Mouse (Mus musculus) kidney, postnatal 0 days (tissue): ENCODE data around the gene Gm12185. TPM values are rescaled to one million over a fixed set of nuclear protein-coding genes. Genes with fewer than 3 reads are reported as not detected.

ENCODE experiments used
- ATAC-seq: fragments of 200-750 bp; cut with Nextera tagmentation; replicated peaks from 2 replicates; pipeline ENCODE4 v1.8.0; 2017; ENCODE audit warnings: low read depth, moderate number of reproducible peaks, moderate TSS enrichment, moderate library complexity; ENCODE audit not compliant: low FRiP score
- DNase-seq: peaks from one replicate; pipeline ENCODE4 v3.0.0-alpha.2; 2016; ENCODE audit warnings: low spot score
- H3K27ac ChIP-seq: fragments of 300-500 bp; sonication (generic); 2 replicates; pipeline ENCODE4 v1.5.1; 2014; ENCODE audit warnings: mild to moderate bottlenecking
- H3K27me3 ChIP-seq: fragments of 300-500 bp; sonication (generic); 2 replicates; pipeline ENCODE4 v1.6.1; 2014; ENCODE audit warnings: low read length, mixed read lengths; ENCODE audit not compliant: insufficient read depth
- H3K36me3 ChIP-seq: fragments of 300-500 bp; sonication (generic); 2 replicates; pipeline ENCODE4 v1.6.1; 2014; ENCODE audit warnings: low read length, mixed read lengths; ENCODE audit not compliant: insufficient read depth
- H3K4me1 ChIP-seq: fragments of 300-500 bp; sonication (generic); replicated peaks from 2 replicates; pipeline ENCODE4 v1.6.1; 2014; ENCODE audit warnings: antibody characterized with exemption, low read length, mixed read lengths; ENCODE audit not compliant: insufficient read depth
- H3K4me2 ChIP-seq: fragments of 300-500 bp; sonication (generic); 2 replicates; pipeline ENCODE4 v1.6.1; 2014; ENCODE audit warnings: mild to moderate bottlenecking, low read length, moderate library complexity, mixed read lengths
- H3K4me3 ChIP-seq: fragments of 300-500 bp; sonication (generic); replicated peaks from 2 replicates; pipeline ENCODE4 v1.5.1; 2014; ENCODE audit warnings: low read depth, low read length
- H3K9ac ChIP-seq: fragments of 300-500 bp; sonication (generic); 2 replicates; pipeline ENCODE4 v1.6.1; 2014; ENCODE audit warnings: low read depth, low read length
- H3K9me3 ChIP-seq: fragments of 300-500 bp; sonication (generic); replicated peaks from 2 replicates; pipeline ENCODE4 v1.6.1; 2016; ENCODE audit warnings: low read length, inconsistent platforms, mixed read lengths
- CTCF ChIP-seq: IDR thresholded peaks from 2 replicates; pipeline ENCODE4 v1.5.1; 2016; ENCODE audit warnings: antibody characterized with exemption, low read depth, mild to moderate bottlenecking, moderate library complexity
- whole genome bisulfite sequencing: fragments of 180-500 bp; shearing (Covaris S2); extraction: QIAGEN DNeasy Blood & Tissue Kit; methylation state at CpG from one replicate; pipeline ENCODE4 v1.1.7; 2014; 5-methylcytosine and 5-hydroxymethylcytosine counted together
- polyA plus RNA-seq: library from polyadenylated mRNA; unstranded; fragments of >200 nt; fragmentation: Nextera tagmentation; extraction: Ambion mirVana; gene quantifications from 2 replicates; pipeline ENCODE4 v1.2.1, GENCODE M21; 2015

Gene Gm12185
- polyA plus RNA-seq, 1 experiment from 2014 or later: not detected

DNA sequence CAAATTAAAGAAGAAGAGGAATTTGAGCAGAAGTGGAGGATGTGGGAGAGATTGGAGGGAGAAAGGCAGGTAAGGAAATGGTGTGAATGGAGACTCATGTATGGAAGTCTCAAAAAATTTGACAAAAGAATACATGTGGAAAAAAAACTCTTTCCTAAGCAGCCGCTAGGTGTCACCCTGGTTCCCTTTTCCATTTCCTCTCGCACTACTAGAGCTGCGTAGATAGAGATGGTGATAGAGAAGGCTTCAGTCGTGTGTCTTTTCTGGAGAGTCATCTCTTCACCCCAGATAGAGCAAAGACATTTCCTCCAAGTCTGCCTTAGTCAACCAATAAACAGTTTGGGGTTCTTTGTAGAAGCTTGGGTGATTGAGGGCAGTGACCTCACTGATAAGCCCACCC is 117.6 kb downstream of the Gm12185 start:
- Histone ChIP-seq H3K9ac (no peak overlapping the region), H3K9me3 (no peaks in the 10 kb centered on the region), H3K4me1 (peaks cover 14% of the 10 kb centered on the region), H3K36me3 (no peaks in the 10 kb centered on the region), H3K4me2 (no peak overlapping the region), H3K27me3 (no peaks in the 10 kb centered on the region), H3K4me3 (no peak overlapping the region), H3K27ac (no peak overlapping the region)
- DNase-seq (peak; percentile 88), ATAC-seq (no peak)
- peak; percentile 92 for TF ChIP-seq CTCF
- 1% methylated on average over 4 of the region's 4 CpGs for WGBS

DNA sequence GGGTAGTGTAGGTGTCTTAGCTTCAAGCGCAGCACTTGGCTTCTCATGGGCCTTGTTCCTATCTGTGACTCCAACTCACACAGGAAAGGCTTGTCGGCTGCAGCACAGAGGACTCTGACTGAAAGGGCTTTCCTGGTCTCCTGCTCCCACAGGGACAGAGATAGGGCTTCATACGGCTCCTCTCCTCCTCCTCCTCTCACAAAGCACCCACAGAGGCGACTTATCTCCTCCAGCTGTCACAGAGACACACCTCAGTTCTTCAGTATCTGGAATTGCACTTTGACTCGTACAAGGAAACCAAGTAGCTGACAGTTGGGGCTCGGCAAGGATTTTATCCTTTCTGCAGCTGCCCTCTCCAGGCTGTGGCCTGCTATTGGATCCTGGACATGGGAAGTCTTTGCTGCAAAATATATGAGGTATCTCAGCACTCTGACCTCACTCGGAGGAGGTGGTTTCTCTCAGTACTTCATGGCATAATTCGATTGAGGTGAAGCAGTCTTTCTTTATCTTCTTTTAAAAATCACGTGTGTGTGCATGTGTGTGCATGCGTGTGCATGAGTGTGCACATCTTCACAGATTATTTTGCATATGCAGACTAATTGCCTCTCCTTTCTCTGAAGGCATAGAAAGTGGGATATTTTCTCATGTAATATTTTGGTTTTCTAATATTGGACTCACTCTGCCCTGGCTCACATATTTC is 118.3 kb downstream of the Gm12185 start:
- no peak overlapping the region for H3K4me2 ChIP-seq

DNA sequence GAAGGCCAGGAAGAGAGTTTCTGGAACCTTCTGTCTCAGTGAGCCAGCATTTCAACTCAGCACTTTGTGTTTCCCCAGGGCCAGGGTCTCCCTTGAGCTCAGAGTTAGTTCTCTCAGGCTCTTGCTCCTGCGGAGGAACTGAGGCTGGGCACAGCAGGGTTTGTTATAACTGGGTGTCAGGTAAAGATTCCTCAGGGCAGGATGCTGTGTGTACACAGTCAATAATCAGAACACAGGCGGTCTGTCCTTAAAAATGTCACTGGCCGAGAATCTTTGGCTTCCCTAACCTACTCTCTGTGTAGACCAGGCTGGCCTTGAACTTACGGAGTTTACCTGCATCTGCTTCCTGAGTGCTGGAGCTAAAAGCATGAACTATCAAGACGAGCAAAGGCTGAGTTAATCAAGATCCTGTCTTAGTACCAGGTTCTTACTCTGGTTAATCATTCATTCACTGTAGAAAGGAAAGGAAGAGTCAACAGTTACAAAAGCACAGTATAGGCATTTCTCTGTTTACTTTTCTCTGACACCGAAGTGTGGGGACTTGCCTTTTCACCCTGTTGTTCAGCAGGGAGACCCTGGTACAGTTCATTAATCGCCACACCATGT is 119.2 kb downstream of the Gm12185 start:
- no peak for ATAC-seq
- 65% methylated on average over 7 of the region's 7 CpGs for WGBS
- peak; percentile 20 for DNase-seq
- H3K4me1 ChIP-seq: peaks cover 15% of the 10 kb centered on the region
- H3K36me3 ChIP-seq: no peaks in the 10 kb centered on the region
- H3K27me3 ChIP-seq: no peaks in the 10 kb centered on the region
- TF ChIP-seq CTCF: no peak
- peak overlapping the region; percentile 52; the same call in 1 of the 2 replicates for H3K4me3 ChIP-seq
- peak overlapping the region; percentile 91 for H3K27ac ChIP-seq
- 0 out of 2 replicates have a peak overlapping the region, but pooled peaks have one; percentile 68 for H3K9ac ChIP-seq
- H3K9me3 ChIP-seq: no peaks in the 10 kb centered on the region
- peak overlapping the region; percentile 73; the same call in 1 of the 2 replicates for H3K4me2 ChIP-seq

More for the DNA sequence above, 118.3 kb downstream of the Gm12185 start:
- Histone ChIP-seq H3K9ac (no peak overlapping the region), H3K36me3 (no peaks in the 10 kb centered on the region), H3K4me3 (no peak overlapping the region), H3K4me1 (peaks cover 15% of the 10 kb centered on the region), H3K27me3 (no peaks in the 10 kb centered on the region), H3K27ac (0 out of 2 replicates have a peak overlapping the region, but pooled peaks have one; percentile 42), H3K9me3 (no peaks in the 10 kb centered on the region)
- 48% methylated on average over 10 of the region's 10 CpGs for WGBS
- ATAC-seq: no peak
- TF ChIP-seq CTCF: no peak
- peak; percentile 35 for DNase-seq

DNA sequence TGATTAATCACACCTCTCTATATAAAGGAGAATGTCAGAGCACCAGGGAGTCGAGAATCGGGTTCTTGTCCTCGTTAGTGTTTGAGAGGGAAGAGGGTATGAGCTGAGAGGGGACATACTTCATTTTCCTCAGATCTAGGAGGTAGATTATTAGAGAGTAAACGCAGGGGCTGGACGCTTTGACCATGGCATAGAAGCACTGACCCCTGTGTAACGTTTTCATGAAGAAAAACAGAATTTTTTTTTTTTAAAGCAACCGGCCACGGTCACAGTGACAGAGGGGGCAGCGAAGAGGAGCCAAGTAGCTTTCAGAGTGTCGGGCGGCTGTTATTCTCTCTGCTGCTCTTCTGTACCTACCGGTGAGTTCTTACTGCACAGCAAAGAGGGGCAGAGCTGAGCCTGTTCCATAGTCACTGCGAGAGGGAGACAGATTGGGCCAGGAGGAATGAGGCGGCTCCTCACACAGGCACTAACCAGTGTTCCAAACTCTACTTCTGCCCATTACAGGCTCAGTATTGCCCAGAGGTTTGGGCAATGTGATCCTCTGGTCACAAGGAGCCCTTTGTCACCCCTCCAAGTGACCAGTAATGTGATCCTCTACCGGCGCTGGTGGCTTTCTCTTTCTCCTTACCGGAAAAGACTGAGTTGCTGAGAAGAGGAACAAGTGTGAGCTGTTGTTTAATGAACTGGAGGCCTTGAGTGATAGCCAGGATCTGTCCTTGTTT is 120.0 kb downstream of the Gm12185 start:
- Histone ChIP-seq H3K4me2 (peak overlapping the region; percentile 73), H3K27me3 (no peaks in the 10 kb centered on the region), H3K4me1 (peaks cover 18% of the 10 kb centered on the region), H3K9me3 (no peaks in the 10 kb centered on the region), H3K36me3 (no peaks in the 10 kb centered on the region), H3K27ac (peak overlapping the region; percentile 91), H3K4me3 (peak overlapping the region; percentile 52), H3K9ac (peak overlapping the region; percentile 68)
- peak; percentile 70 for DNase-seq
- no peak for ATAC-seq
- 3% methylated on average over 17 of the region's 17 CpGs for WGBS
- no peak for TF ChIP-seq CTCF

DNA sequence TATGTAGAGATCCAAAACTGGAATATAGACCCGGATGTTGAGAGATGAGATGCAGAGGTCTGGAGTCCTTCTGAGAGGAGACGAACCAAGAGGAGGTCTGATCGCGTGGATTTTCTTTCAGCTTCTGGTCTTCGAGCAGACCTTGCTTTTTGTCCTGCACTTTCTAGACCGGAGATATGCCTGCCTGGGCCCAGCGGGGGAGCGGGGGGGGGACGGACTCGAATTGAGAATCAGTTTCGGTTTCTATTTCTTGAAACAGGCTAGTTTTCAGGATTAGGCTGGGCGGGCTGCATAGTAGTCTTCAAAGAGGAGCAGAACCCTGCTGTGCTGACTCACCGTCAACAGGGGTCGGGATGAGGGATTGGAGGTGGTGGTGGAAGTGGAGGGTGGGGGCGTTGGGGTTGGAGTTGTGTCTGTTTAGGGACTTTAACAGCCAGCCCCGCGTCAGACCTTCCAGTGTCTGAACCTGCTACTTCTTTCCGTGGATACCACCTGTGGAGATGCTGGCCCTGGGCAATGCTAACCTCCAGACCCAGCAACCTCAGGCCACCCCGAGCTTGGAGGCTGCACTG is 120.7 kb downstream of the Gm12185 start, which contains the start of gene Irgm1:
Gene Irgm1, minus strand, starts transcription at position 483 of the 572 bp plus-strand sequence.
- Histone ChIP-seq H3K4me2 (peak within 1 kb of the TSS; percentile 73), H3K27me3 (no peaks in the 10 kb centered on the region), H3K27ac (peak within 1 kb of the TSS; percentile 91), H3K9ac (peak within 1 kb of the TSS; percentile 68), H3K9me3 (no peaks in the 10 kb centered on the region), H3K4me3 (peak within 1 kb of the TSS; percentile 52), H3K4me1 (peaks cover 18% of the 10 kb centered on the region), H3K36me3 (peaks cover 6% of the 10 kb centered on the region; the same call in 1 of the 2 replicates)
- DNase-seq (peak; percentile 91), ATAC-seq (peak; percentile 67)
- under 1% methylated on average over 19 of the region's 19 CpGs for WGBS
- no peak; the same call in 1 of the 2 replicates for TF ChIP-seq CTCF

DNA sequence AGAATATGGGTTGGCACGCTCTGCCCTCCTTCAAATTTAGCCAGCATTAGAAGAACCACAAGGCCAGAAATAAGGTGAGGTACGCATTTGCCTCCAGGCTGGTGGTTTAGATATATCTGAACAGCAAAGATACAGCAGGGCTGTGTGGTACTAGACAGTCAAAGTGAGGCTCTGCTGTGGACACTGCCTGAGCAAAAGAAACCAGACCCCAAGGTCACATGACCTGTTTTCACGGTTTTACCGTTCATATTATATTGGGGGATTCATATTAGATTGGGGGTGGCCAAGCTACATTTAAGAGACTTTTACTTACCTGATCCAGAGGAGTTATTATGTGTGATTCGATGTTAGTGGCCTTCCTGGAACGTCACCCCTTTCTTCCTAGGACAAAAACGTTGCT is 121.2 kb downstream of the Gm12185 start:
- Histone ChIP-seq H3K9me3 (no peaks in the 10 kb centered on the region), H3K4me2 (peak overlapping the region; percentile 73), H3K27me3 (no peaks in the 10 kb centered on the region), H3K9ac (peak overlapping the region; percentile 68), H3K27ac (peak overlapping the region; percentile 91), H3K4me1 (peaks cover 18% of the 10 kb centered on the region), H3K36me3 (peaks cover 11% of the 10 kb centered on the region; the same call in 1 of the 2 replicates), H3K4me3 (peak overlapping the region; percentile 52)
- no peak; the same call in 1 of the 2 replicates for ATAC-seq
- 23% methylated on average over 7 of the region's 7 CpGs for WGBS
- no peak for DNase-seq
- TF ChIP-seq CTCF: no peak
